Mouse (Mus musculus) MEL-GATA-1-ER (cell line): ENCODE data around the gene Arhgef19.

Experiments
- DNase-seq: peaks from one replicate; pipeline ENCODE4 v3.0.0-alpha.2; 2012; ENCODE audit warnings: low read depth; ENCODE audit errors: extremely low read depth

Arhgef19 gene

DNA sequence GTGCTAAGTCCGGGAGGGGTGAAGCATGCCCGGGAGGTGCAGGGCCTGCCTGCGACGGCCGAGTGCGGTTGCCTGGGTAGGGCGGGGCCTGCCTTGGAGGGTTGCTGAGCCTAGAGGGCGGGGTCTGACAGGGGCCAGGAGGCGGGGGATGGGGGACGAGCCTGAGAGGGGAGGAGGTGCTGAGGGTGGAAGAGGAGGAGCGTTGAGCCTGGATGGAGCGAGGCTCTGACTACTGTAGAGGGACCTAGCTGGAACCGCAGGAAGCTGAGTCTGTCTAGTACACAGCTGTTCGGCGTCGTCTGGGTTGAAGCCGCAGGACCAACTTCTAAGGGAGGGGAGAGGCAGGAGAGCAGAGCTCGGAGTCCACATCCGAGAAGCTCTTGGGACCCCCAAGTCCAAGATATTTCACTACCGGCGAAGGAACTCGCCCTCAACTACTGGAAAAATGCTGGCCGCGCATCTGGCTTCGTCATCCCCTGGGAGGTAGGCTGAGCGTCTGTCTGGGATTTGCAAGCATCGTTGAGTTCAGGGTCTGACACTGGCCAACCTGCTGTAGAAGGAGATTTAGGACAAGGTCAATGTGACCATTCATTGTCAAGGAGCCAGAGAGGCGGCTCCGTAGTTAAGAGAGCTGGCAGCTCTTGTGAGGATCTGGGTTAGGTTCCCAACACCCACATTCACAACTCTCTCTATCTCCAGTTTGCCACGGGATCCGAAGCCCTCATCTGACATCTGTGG, at the start of gene Arhgef19:
Arhgef19 (plus strand) TSS at position 112 of the 738 bp plus-strand sequence.
- peak; percentile 88 for DNase-seq

DNA sequence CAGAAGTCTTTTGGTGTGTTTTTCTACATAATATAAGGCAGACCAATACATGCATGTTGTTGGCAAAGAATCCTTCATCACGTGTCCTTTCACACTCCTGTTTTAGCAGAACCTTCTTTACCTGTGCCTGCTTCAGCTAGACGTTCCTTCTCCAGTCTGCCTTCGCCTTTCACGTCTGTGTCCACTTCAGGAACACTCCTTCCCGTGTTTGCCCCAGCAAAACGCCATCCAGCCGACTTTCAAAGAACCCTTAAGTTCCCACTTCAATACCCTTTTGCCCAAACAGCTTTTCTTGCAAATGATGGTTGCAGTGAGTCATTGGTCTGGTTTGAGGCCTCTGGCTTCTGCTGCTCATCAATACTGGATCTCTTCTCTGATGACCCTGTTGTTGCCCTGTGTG, 48.0 kb upstream of the Arhgef19 start:
- no peak for DNase-seq

- DNase-seq: no peak
Measured at GRCm38 (mm10) chr4:141194553-141194952, 44.7 kb upstream of the Arhgef19 start.

DNA sequence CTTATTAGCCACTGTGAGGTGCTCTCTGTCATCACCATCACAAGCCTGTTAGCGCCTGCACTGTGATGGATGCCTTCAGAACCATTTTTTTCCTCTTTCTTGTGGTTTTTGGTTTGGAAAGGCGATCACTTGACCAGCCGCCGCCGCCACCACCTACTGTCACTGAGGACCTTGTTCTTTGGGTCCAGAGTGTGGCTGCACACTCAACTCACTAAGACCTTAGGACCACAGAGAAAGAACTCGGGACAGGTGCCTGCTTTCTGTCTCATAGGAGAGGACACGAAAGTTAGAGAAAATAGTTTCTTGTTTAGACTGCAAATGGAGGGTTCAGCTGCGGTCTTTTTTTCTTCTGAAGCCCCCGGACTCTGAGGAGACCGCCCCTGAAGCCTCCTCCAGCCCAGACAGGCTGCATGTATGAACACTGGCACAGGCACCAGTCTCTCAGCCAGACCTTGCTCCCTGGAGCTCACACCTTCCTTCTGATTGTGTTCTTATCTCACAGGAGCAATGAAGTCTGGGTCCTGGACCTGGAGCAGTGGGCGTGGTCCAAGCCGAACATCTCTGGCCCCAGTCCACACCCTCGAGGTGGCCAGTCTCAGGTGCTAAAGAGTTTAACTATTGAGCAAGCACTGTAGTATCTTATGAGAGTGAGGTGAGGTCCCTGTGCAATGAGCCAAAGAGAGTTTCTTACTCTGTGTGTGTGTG, 42.2 kb upstream of the Arhgef19 start:
- no peak for DNase-seq

DNA sequence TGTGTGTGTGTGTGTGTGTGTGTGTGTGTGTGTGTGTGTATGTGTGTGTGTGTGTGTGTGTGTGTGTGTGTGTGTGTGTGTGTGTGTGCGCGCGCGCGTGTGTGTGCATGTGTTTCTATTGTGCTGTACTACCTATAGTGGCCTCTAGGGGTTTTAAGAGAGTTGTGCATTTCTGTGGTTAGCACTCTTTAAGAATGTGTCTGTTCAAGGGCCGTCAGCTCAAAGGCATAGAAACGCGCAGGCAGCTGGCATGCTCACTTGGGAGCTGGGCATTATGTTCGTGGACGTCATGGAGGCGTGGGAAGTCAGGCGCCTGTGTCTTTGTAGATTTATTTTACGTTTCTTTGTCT, 41.6 kb upstream of the Arhgef19 start:
- DNase-seq: no peak

DNA sequence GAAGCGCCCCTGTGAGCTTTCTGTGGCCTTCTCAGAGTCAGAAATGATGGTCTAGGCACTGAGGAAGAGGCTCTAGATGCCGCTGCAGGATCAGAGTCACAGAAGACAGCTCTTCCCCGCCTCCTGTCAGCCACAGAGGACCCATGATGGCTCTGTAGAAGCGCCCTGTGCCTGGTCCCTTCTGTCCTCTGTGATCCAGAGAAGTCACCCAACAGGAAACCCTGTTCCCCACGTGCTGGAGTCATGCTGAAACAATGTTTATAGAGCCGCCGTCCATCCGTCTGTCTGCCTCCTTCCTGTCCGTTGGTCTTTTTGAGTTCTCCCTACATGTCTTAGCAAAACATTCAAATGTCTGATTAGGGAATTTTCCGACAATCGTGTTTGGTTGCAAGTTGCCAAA, 38.4 kb upstream of the Arhgef19 start:
- no peak for DNase-seq

DNA sequence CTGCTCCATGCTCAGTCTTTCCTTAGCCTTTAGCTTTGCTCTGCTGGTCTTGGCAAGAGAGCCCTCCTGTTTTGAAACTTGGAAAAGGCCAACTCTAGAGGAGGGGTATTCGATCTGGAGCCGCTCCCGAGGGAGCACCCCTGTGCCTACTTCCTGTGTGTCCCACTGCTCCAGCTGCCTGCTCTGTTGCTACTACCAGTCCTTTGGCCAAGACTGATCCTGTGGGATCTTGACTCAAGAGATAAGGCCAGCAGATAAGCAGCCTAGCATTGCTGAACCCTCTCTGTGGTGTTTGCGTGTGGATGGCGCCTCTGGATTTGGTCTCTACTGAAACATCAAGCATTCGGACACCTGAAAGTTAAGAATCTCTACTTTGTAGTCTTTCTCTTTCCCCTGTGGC, 37.1 kb upstream of the Arhgef19 start:
- no peak for DNase-seq

DNA sequence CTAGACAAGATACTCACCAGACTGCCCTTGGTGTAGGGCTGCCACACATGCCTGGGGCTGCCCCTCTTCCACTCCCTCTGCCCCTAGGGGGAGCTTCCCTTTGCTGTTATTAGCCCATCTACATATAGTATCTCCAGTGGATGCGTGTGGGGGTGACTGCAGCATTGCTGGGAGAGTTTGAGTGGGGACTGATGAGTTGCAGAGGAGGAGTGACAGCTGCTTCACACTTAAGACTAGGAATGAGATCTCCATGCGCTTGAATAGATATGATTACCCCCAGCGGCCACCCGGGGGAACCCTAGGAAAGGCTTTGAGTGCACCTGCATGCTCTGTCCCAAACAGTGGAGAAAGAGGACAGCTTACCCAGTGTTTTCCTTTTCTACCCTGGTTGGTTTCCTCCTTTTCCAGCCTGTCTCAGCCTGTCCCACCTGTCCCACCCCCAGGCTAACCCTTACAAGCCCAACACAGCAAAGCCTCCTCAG, 34.7 kb upstream of the Arhgef19 start:
- DNase-seq: no peak

- DNase-seq: no peak
Measured at GRCm38 (mm10) chr4:141207081-141207480, 32.2 kb upstream of the Arhgef19 start.

DNA sequence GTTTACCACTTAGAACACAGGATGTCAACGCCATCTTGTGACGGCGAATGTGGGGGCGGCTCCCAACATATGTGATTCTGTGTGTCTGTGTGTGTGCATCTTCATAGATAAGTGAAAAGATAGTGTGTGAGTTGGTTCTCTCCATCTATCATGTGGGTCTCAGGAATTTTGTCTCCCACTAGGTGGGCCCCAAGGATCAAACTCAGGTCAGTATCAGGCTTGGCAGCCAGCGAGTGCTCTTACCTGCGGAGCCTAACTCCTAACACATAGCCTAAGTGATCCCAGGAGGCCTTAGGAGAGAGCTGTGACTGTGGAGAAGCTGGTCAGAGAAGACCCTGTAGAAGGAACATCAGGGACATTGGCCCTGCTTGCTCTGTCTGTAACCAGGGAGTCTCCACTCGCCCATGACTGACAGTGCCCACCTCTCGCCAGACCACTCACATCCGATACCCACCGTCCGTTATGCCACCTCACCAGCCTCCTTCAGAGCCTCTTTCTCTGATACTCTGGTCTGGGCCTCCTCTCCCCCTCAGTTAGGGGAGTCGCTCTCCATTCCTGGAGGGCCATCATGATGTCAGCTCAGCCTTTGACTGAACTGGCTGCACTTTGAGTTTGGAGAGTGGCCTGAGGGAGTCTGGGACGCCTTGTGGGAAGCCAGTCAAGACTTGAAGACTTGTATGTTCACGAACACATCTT, 28.6 kb upstream of the Arhgef19 start:
- no peak for DNase-seq

DNA sequence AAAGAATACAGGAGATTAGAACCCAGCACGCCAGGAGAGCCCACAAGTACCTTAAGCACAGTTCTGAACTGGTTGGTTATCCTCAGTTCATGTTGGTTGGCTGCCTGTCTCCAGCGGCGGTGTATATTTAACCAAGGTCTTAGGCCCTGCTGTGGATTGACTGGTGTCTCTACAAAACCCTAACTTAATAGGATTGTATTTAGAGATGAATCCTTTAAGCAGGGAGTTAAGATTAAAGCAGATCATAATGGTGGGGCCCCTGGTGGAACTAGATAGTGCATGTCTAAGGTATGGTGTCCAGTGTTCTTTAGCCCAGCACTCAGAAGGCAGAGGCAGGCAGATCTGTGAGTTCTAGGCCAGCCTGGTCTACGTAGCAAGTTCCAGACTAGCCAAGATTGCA, 27.7 kb upstream of the Arhgef19 start:
- DNase-seq: no peak

GRCm38 (mm10) chr4:141212892-141213291, 26.4 kb upstream of the Arhgef19 start:
- no peak for DNase-seq

DNA sequence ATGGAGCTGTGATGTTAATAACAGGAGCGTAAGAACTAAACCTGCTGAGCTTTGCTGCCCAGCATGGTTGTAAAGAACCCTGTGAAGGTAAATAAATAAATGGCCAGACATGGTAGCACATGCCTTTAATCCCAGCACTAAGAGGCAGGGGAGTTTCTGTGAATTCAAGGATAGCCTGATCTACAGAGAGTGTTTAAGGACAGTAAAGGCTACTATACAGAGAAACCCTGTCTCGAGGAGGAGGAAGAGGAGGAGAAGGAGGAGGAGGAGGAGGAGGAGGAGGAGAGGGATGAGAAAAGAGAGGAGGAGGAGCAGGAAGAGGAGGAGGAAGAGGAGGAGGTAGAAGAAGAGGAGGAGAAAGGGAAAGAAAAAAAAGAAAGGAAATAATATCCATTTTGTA, 26.0 kb upstream of the Arhgef19 start:
- DNase-seq: no peak

GRCm38 (mm10) chr4:141213770-141214336, 25.4 kb upstream of the Arhgef19 start, which contains the start of gene Rsg1:
Rsg1 (plus strand) TSS chr4:141213956.
- DNase-seq: peak; percentile 77

GRCm38 (mm10) chr4:141214337-141214851, 24.9 kb upstream of the Arhgef19 start:
- peak; percentile 33 for DNase-seq

DNA sequence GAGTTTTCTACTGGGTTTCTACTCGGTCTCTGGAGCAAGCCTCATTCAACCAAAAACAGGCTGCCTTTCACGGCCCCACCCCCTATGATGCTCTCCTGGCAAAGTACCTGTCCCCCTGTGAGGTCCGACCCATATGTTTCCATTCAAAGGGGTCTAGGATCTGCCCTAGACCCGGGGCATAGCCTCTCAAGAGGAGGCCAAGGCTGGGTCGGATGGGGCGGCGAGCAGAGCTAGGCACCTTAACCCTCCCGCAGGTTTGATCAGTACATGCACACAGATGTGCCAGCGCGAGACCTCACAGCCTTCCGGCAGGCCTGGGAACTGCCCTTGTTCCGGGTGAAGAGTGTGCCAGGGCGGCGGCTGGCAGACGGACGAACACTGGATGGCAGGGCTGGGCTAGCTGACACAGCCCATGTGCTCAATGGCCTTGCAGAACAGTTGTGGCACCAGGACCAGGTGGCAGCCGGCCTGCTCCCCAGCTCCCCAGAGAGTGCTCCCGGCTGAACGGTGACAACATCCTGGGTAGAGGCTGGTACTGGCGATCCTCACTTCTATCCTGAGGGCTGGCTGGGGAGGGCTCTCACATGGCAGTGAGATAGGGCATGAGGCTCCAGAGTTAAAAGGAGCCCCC, 19.6 kb upstream of the Arhgef19 start:
- no peak for DNase-seq

DNA sequence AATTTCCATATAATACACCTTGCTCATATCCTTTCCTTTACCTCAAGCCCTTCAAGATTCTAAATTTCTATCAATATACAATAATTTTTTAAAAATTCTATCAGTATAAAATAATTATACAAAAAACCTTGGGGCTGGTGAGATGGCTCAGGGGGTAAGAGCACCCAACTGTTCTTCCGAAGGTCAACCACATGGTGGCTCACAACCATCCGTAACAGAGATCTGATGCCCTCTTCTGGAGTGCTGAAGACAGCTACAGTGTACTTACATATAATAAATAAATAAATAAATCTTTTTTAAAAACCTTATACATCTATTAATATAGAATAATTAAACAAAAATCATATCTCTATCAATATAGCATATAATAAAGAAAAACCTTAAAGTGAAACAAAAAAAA, 17.5 kb upstream of the Arhgef19 start:
- no peak for DNase-seq

GRCm38 (mm10) chr4:141222752-141223151, 16.5 kb upstream of the Arhgef19 start:
- DNase-seq: no peak

- DNase-seq: no peak
Measured at GRCm38 (mm10) chr4:141228687-141229086, 10.6 kb upstream of the Arhgef19 start.

DNA sequence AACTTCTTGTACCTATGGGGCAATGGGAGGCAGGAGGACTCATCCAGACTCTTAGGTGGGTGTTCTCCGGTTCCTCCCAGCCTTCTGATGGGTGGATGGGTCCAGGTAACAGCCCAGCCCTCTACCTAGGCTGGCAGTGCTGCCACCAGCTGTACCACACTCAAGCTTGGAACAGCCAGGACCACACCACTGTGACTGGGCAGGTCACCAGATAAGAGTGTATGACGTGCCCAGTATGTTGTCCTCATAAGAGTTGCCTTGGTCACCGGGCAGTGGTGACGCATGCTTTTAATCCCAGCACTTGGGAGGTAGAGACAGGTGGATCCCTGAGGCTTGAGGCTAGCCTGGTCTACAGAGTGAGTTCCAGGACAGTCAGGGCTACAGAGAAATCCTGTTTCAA, 6.1 kb upstream of the Arhgef19 start:
- DNase-seq: no peak

GRCm38 (mm10) chr4:141235537-141236111, 3.7 kb upstream of the Arhgef19 start:
- DNase-seq: no peak
